Mouse (Mus musculus): Measurements from ENCODE around the gene Traf3ip3.

Gene Traf3ip3

GRCm38 (mm10) chr1:193157111-193157492, 44.4 kb downstream of the Traf3ip3 start:
- DNase-seq: no peak

- DNase-seq: no peak
Observed at GRCm38 (mm10) chr1:193156316-193157110, 45.0 kb downstream of the Traf3ip3 start.

GRCm38 (mm10) chr1:193153561-193153960, 47.9 kb downstream of the Traf3ip3 start:
- no peak for DNase-seq

- peak; percentile 77 for DNase-seq
Observed at GRCm38 (mm10) chr1:193152872-193153271, 48.6 kb downstream of the Traf3ip3 start, which contains the start of gene Irf6. Gene Irf6 (plus strand): TSS chr1:193153111.

- DNase-seq: no peak
Observed at GRCm38 (mm10) chr1:193151134-193151533, 50.4 kb downstream of the Traf3ip3 start.

GRCm38 (mm10) chr1:193149231-193149630, 52.3 kb downstream of the Traf3ip3 start:
- DNase-seq: no peak

GRCm38 (mm10) chr1:193146416-193146815, 55.1 kb downstream of the Traf3ip3 start:
- no peak for DNase-seq

- no peak for DNase-seq
Observed at GRCm38 (mm10) chr1:193145101-193145500, 56.4 kb downstream of the Traf3ip3 start.

GRCm38 (mm10) chr1:193144516-193144915, 57.0 kb downstream of the Traf3ip3 start:
- no peak for DNase-seq

- no peak for DNase-seq
Observed at GRCm38 (mm10) chr1:193142517-193143062, 58.9 kb downstream of the Traf3ip3 start.

GRCm38 (mm10) chr1:193141118-193141517, 60.4 kb downstream of the Traf3ip3 start:
- no peak for DNase-seq

GRCm38 (mm10) chr1:193138669-193139068, 62.8 kb downstream of the Traf3ip3 start:
- no peak for DNase-seq

- DNase-seq: no peak
Observed at GRCm38 (mm10) chr1:193138087-193138486, 63.4 kb downstream of the Traf3ip3 start.

GRCm38 (mm10) chr1:193133726-193134125, 67.8 kb downstream of the Traf3ip3 start:
- DNase-seq: no peak

- DNase-seq: no peak
Observed at GRCm38 (mm10) chr1:193132385-193132784, 69.1 kb downstream of the Traf3ip3 start.

- no peak for DNase-seq
Observed at GRCm38 (mm10) chr1:193131311-193131948, 70.1 kb downstream of the Traf3ip3 start.

- DNase-seq: no peak
Observed at GRCm38 (mm10) chr1:193130839-193131238, 70.7 kb downstream of the Traf3ip3 start.

GRCm38 (mm10) chr1:193130456-193130825, 71.1 kb downstream of the Traf3ip3 start:
- no peak for DNase-seq

- DNase-seq: peak; percentile 99
Observed at GRCm38 (mm10) chr1:193129786-193130455, 71.6 kb downstream of the Traf3ip3 start, which contains the start of gene Diexf. Gene Diexf (minus strand): TSS chr1:193130272.

GRCm38 (mm10) chr1:193129321-193129720, 72.2 kb downstream of the Traf3ip3 start:
- no peak for DNase-seq

- DNase-seq: no peak
Observed at GRCm38 (mm10) chr1:193128055-193128454, 73.4 kb downstream of the Traf3ip3 start.

- no peak for DNase-seq
Observed at GRCm38 (mm10) chr1:193125835-193126234, 75.7 kb downstream of the Traf3ip3 start.

Measured in embryo, embryonic 11 days (tissue).